Mouse (Mus musculus) heart, postnatal 0 days (tissue): Measurements from ENCODE around the gene Cacna2d2.

Source experiments
- CTCF ChIP-seq: IDR thresholded peaks from 2 replicates; pipeline ENCODE4 v1.5.1; 2016; ENCODE audit warnings: antibody characterized with exemption, control low read depth, low read depth
- EP300 ChIP-seq: IDR thresholded peaks from 2 replicates; pipeline ENCODE4 v1.6.1; 2016; ENCODE audit warnings: antibody characterized with exemption, low read depth

GRCm38 (mm10) chr9:107456667-107457066 lies 57.3 kb downstream of the Cacna2d2 start:
- no peak for TF ChIP-seq CTCF
- TF ChIP-seq EP300, result no peak
